Mouse (Mus musculus) liver, embryonic 14.5 days (tissue): Measurements from ENCODE around the gene Lrch3.

Experiments used
- CTCF ChIP-seq: IDR thresholded peaks from 2 replicates; pipeline ENCODE4 v1.5.1; 2016; ENCODE audit warnings: antibody characterized with exemption, low read depth, control low read depth
- EP300 ChIP-seq: IDR thresholded peaks from 2 replicates; pipeline ENCODE4 v1.6.1; 2016; ENCODE audit warnings: antibody characterized with exemption, low read depth

- no peak for TF ChIP-seq CTCF
- no peak for TF ChIP-seq EP300
Measured at GRCm38 (mm10) chr16:33036006-33036405, 122.1 kb downstream of the Lrch3 start.
